Mouse (Mus musculus) midbrain, embryonic 13.5 days (tissue): ENCODE results near the gene Prss33. TPM values are rescaled to one million over a fixed set of nuclear protein-coding genes. Genes with fewer than 3 reads are reported as not detected.
A peak's percentile ranks its signal among the peaks of the same experiment; 100 is the strongest.

Experiments
- ATAC-seq: fragments of 200-750 bp; cut with Nextera tagmentation; 2 replicates; pipeline ENCODE4 v1.8.0; 2017; ENCODE audit warnings: mild to moderate bottlenecking, moderate TSS enrichment, moderate library complexity
- H3K27ac ChIP-seq: fragments of 300-500 bp; sonication (generic); 2 replicates; pipeline ENCODE4 v1.5.1; 2015; ENCODE audit warnings: inconsistent platforms, mild to moderate bottlenecking, moderate library complexity
- H3K27me3 ChIP-seq: fragments of 300-500 bp; sonication (generic); 2 replicates; pipeline ENCODE4 v1.6.1; 2015; ENCODE audit warnings: mild to moderate bottlenecking, inconsistent platforms
- H3K36me3 ChIP-seq: fragments of 300-500 bp; sonication (generic); 2 replicates; pipeline ENCODE4 v1.6.1; 2015; ENCODE audit warnings: mild to moderate bottlenecking, inconsistent platforms
- H3K4me1 ChIP-seq: fragments of 300-500 bp; sonication (generic); replicated peaks from 2 replicates; pipeline ENCODE4 v1.6.1; 2015; ENCODE audit warnings: inconsistent platforms
- H3K4me2 ChIP-seq: fragments of 300-500 bp; sonication (generic); replicated peaks from 2 replicates; pipeline ENCODE4 v1.6.1; 2015; ENCODE audit warnings: moderate library complexity, mild to moderate bottlenecking, inconsistent platforms
- H3K4me3 ChIP-seq: fragments of 300-500 bp; sonication (generic); replicated peaks from 2 replicates; pipeline ENCODE4 v1.5.1; 2015; ENCODE audit warnings: mild to moderate bottlenecking, inconsistent platforms
- H3K9ac ChIP-seq: fragments of 300-500 bp; sonication (generic); replicated peaks from 2 replicates; pipeline ENCODE4 v1.6.1; 2015; ENCODE audit warnings: mild to moderate bottlenecking, inconsistent platforms
- H3K9me3 ChIP-seq: fragments of 300-500 bp; sonication (generic); 2 replicates; pipeline ENCODE4 v1.6.1; 2016; ENCODE audit warnings: mild to moderate bottlenecking, inconsistent platforms
- WGBS: fragments of 180-500 bp; shearing (Covaris S2); methylation state at CpG from one replicate; pipeline ENCODE4 v1.1.7; 2015; 5-methylcytosine and 5-hydroxymethylcytosine counted together
- polyA plus RNA-seq: library from polyadenylated mRNA; unstranded; fragments of >200 nt; fragmentation: Nextera tagmentation; extraction: Ambion mirVana; gene quantifications from 2 replicates; pipeline ENCODE4 v1.2.1, GENCODE M21; 2015

Prss33 gene
- polyA plus RNA-seq, 1 experiment from 2014 or later = 0.30 TPM

DNA sequence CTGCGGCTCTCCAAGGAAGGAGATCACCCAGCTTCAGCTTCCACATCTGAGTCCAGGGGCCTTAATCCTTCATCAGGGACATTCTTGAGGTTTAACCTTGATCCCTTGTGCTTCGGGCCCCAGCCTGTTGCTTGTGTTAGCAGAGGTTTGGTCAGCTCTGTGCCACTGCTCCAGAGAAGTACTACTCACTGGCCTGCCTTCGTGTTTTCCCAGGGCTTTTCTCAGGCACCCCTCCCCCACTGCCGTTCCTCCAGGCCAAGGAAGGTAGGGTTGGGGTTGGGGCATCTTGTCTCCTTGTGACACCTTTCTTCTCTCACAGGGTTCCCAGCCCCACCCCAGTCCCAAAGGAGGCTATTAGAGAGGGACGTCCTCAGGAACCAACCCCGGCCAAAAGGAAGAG lies 13.8 kb downstream of the Prss33 start:
- no peak for ATAC-seq
- no peak overlapping the region for H3K4me3 ChIP-seq
- peaks cover 8% of the 10 kb centered on the region for H3K4me1 ChIP-seq
- no peaks in the 10 kb centered on the region for H3K27me3 ChIP-seq
- WGBS = 83% methylated on average over 6 of the region's 6 CpGs
- H3K36me3 ChIP-seq = peaks cover 99% of the 10 kb centered on the region
- no peak overlapping the region for H3K4me2 ChIP-seq
- H3K27ac ChIP-seq = no peak overlapping the region
- no peak overlapping the region for H3K9ac ChIP-seq
- H3K9me3 ChIP-seq = peaks cover 8% of the 10 kb centered on the region; the same call in 1 of the 2 replicates

DNA sequence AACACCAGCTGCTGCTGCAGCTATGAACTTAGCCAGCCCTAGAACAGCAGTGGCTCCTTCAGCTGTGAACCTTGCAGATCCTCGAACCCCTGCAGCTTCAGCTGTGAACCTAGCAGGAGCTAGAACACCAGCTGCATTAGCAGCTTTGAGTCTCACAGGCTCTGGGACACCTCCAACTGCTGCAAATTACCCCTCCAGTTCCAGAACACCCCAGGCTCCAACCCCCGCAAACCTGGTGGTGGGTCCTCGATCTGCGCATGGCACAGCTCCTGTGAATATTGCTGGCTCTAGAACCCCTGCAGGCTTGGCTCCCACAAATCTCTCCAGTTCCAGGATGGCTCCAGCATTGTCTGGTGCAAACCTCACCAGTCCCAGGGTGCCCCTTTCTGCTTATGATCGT lies 15.1 kb downstream of the Prss33 start:
- no peaks in the 10 kb centered on the region for H3K4me1 ChIP-seq
- WGBS = 98% methylated on average over 5 of the region's 5 CpGs
- H3K4me2 ChIP-seq = no peak overlapping the region
- peaks cover 100% of the 10 kb centered on the region for H3K36me3 ChIP-seq
- H3K9me3 ChIP-seq = peaks cover 8% of the 10 kb centered on the region; the same call in 1 of the 2 replicates
- no peak overlapping the region for H3K9ac ChIP-seq
- no peak for ATAC-seq
- H3K27ac ChIP-seq = no peak overlapping the region
- H3K27me3 ChIP-seq = no peaks in the 10 kb centered on the region
- H3K4me3 ChIP-seq = no peak overlapping the region

DNA sequence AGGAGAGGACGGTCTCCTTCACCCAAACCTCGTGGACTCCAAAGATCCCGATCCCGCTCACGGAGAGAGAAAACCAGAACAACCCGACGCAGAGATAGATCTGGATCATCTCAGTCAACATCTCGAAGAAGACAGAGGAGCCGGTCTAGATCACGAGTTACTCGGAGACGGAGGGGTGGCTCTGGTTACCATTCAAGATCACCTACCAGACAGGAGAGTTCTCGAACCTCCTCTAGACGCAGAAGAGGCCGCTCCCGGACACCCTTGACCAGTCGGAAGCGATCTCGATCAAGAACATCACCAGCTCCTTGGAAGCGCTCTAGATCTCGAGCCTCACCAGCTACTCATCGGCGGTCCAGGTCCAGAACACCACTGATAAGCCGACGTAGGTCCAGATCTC lies 16.6 kb downstream of the Prss33 start:
- Histone ChIP-seq H3K4me2 (no peak overlapping the region), H3K27ac (no peak overlapping the region), H3K9ac (no peak overlapping the region), H3K4me3 (no peak overlapping the region), H3K36me3 (peaks cover 100% of the 10 kb centered on the region), H3K9me3 (peaks cover 8% of the 10 kb centered on the region; the same call in 1 of the 2 replicates), H3K4me1 (no peaks in the 10 kb centered on the region), H3K27me3 (no peaks in the 10 kb centered on the region)
- 98% methylated on average over 25 of the region's 25 CpGs for WGBS
- ATAC-seq = no peak

DNA sequence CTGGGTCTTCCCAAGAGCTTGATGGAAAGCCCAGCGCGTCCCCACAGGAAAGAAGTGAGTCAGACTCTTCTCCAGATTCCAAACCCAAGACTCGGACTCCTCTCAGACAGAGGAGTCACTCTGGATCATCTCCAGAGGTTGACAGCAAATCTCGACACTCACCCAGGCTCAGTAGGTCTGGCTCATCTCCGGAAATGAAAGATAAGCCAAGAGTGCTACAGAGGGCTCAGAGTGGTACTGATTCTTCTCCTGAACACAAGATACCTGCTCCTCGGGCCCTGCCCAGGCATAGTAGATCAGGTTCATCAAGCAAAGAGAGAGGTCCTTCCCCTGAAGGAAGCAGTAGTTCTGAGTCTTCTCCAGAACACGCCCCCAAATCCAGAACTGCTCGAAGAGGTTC lies 17.3 kb downstream of the Prss33 start:
- WGBS = 96% methylated on average over 8 of the region's 8 CpGs
- H3K9me3 ChIP-seq = peaks cover 8% of the 10 kb centered on the region; the same call in 1 of the 2 replicates
- no peak overlapping the region; the same call in 1 of the 2 replicates for H3K4me3 ChIP-seq
- no peak overlapping the region for H3K9ac ChIP-seq
- H3K4me2 ChIP-seq = no peak overlapping the region
- ATAC-seq = no peak
- H3K27me3 ChIP-seq = no peaks in the 10 kb centered on the region
- H3K4me1 ChIP-seq = no peaks in the 10 kb centered on the region
- peaks cover 99% of the 10 kb centered on the region for H3K36me3 ChIP-seq
- no peak overlapping the region for H3K27ac ChIP-seq

DNA sequence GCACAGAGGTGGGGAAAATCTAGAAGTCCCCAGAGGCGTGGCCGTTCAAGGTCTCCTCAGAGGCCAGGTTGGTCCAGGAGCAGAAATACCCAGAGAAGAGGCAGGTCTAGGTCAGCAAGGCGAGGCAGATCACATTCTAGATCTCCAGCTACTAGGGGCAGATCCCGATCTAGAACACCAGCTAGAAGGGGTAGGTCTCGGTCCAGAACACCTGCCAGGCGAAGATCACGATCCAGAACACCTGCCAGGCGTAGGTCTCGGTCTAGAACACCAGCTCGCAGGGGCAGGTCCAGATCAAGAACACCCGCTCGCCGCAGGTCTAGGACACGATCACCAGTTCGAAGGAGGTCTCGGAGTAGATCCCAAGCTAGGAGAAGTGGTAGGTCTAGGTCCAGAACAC lies 20.2 kb downstream of the Prss33 start:
- no peak overlapping the region for H3K4me3 ChIP-seq
- H3K36me3 ChIP-seq = peaks cover 96% of the 10 kb centered on the region
- no peak overlapping the region for H3K4me2 ChIP-seq
- no peak overlapping the region for H3K27ac ChIP-seq
- peaks cover 8% of the 10 kb centered on the region; the same call in 1 of the 2 replicates for H3K9me3 ChIP-seq
- WGBS = over 99% methylated on average over 16 of the region's 16 CpGs
- no peak overlapping the region for H3K9ac ChIP-seq
- no peaks in the 10 kb centered on the region for H3K27me3 ChIP-seq
- no peaks in the 10 kb centered on the region for H3K4me1 ChIP-seq
- no peak for ATAC-seq

DNA sequence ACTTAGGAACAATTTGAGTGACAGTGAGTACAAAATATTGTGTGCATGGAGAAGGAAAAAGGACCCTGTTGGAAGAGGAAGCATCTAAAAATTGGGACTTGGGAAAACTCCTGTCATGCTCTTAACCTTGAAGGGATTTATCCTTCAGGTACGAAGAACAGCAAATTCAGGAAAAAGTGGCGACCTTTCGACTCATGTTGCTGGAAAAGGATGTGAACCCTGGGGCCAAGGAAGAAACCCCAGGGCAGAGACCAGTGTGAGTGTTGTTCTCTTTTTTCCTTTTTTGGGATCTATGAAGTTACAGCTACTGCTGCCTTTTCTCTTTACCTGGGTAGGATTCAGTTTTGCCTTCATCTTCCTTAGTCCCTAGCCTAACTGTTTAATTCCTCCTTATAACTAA lies 27.9 kb downstream of the Prss33 start:
- Histone ChIP-seq H3K27me3 (no peaks in the 10 kb centered on the region), H3K27ac (no peak overlapping the region), H3K9ac (no peak overlapping the region), H3K9me3 (no peaks in the 10 kb centered on the region), H3K36me3 (peaks cover 60% of the 10 kb centered on the region), H3K4me2 (no peak overlapping the region), H3K4me1 (peaks cover 37% of the 10 kb centered on the region), H3K4me3 (no peak overlapping the region)
- WGBS = 96% methylated on average over 3 of the region's 3 CpGs
- ATAC-seq = no peak

DNA sequence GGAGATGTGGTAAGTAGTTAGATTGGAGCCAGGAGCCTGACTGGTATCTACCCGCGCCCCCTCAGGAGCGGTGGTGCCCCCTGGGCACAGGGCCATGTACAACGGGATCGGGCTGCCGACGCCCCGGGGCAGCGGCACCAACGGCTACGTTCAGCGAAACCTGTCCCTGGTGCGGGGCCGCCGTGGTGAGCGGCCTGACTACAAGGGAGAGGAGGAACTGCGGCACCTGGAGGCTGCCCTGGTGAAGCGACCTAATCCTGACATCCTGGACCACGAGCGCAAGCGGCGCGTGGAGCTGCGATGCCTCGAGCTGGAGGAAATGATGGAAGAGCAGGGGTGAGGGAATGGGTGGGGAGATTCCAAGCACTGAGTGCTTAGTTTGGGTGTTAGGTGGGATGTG lies 29.0 kb downstream of the Prss33 start:
- peak overlapping the region; percentile 20 for H3K4me2 ChIP-seq
- ATAC-seq = no peak
- peaks cover 51% of the 10 kb centered on the region for H3K36me3 ChIP-seq
- 90% methylated on average over 25 of the region's 25 CpGs for WGBS
- H3K4me3 ChIP-seq = 0 out of 2 replicates have a peak overlapping the region, but pooled peaks have one; percentile 14
- peak overlapping the region; percentile 30; the same call in 1 of the 2 replicates for H3K27ac ChIP-seq
- peaks cover 37% of the 10 kb centered on the region for H3K4me1 ChIP-seq
- H3K9ac ChIP-seq = no peak overlapping the region
- H3K27me3 ChIP-seq = no peaks in the 10 kb centered on the region
- no peaks in the 10 kb centered on the region for H3K9me3 ChIP-seq

DNA sequence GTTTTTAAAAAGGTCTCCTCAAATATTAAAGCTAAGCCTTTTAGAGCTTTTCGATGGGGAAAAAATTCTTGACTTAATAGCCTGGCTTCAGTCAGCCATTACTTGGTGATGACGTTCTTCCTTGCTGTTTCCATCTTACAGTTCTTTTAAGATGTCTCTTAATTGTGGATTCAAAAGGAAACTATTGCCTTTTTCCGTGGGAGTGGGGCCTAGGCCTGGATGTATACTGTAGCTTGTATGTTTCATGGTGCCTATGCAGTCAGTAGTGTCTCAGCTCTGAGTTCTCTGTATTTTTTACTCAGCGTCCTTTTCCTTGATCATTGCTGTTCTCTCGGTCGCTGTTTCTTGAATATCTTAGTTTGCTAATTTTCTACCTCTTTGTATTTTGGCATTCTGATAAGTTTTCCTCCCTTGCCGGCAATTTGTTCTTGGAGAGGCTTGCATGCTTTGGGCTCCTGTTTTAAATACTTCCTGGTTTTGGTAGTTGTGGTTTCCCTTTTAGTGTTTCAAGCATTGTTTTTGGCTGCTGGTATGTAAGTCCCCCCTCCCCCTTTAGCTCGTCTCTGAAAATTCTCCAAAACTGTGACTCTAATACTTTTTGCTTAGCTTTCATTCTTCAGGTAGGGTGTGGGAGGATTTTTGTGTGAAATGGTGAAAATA lies 31.3 kb downstream of the Prss33 start:
- Histone ChIP-seq H3K27ac (peak overlapping the region; percentile 99; the same call in 1 of the 2 replicates), H3K36me3 (peaks cover 30% of the 10 kb centered on the region), H3K4me3 (peak overlapping the region; percentile 100), H3K27me3 (no peaks in the 10 kb centered on the region), H3K4me2 (peak overlapping the region; percentile 96), H3K9ac (peak overlapping the region; percentile 97), H3K4me1 (peaks cover 37% of the 10 kb centered on the region), H3K9me3 (no peaks in the 10 kb centered on the region)
- 1% methylated on average over 8 of the region's 8 CpGs for WGBS
- no peak for ATAC-seq

DNA sequence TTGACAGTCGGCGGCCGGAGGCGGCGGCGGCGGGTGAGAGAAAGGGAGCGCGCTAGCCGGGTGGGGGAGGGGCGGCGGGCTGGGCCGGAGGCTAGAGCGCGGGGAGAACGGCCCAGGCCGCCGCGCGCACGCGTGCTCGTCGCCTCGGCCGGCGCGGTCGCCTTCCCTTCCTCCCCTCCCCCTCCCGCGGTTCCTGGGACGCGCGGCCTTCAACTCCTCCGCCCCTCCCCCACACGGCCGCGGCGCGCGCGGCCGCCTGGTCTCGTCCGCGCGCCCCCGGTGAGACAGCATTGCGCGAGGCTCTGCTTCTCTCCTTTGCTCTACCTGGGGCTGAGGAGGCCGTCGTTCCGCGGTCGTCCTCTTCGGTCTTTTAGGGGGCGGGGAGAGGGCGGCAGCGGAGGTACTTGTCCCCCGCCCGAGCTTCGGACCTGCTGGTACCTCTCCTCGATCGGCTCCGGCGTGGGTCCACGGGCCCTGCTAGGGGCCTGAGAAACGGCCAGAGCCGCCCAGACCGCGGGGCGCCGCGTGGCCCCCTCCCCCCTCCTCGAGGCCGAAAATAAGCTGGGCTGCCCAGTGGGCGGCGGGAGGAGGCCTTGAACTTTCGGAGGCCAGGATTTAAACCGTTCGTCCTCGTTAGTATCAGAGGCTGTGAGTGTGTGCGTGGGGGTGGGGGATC lies 32.4 kb downstream of the Prss33 start:
- Histone ChIP-seq H3K4me2 (peak overlapping the region; percentile 96), H3K9me3 (no peaks in the 10 kb centered on the region), H3K27me3 (no peaks in the 10 kb centered on the region), H3K36me3 (peaks cover 23% of the 10 kb centered on the region), H3K4me3 (peak overlapping the region; percentile 100), H3K27ac (peak overlapping the region; percentile 99), H3K4me1 (peaks cover 37% of the 10 kb centered on the region), H3K9ac (peak overlapping the region; percentile 97)
- ATAC-seq = peak; percentile 68
- WGBS = 1% methylated on average over 60 of the region's 83 CpGs

DNA sequence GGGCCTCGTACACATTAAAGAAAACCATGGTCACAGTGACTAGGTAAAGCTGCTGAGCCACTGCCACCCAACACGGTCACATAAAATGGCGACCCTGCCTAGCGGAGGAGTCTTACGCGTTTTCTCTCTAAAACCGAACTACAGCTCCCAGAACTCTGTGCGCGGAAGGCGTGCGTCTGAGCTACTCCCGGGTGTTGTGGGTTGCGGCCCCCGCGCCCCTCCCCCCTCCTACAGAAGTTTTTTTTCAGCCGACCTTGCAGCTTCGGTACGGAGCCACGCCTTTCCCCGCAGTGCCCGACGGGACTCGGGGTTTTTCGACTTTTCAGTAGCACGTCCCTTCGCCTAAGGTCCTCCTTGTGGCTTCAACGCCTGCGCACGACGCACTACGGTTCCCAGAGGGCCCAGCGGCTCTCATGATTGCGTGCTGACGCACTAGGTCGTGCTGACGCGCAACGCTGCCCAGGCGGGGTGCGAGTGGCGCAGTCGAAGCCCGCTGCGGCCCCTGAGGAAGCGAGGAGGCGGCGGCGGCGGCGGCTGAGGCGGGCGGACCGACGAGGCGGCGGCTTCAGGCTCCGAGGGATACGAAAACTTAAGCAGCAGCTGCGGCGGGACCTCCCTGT lies 33.0 kb downstream of the Prss33 start:
- peak; percentile 99 for ATAC-seq
- Histone ChIP-seq H3K4me1 (peaks cover 37% of the 10 kb centered on the region), H3K9me3 (no peaks in the 10 kb centered on the region), H3K36me3 (peaks cover 16% of the 10 kb centered on the region), H3K4me3 (peak overlapping the region; percentile 100), H3K9ac (peak overlapping the region; percentile 97), H3K4me2 (peak overlapping the region; percentile 96), H3K27me3 (no peaks in the 10 kb centered on the region), H3K27ac (peak overlapping the region; percentile 99)
- 1% methylated on average over 56 of the region's 60 CpGs for WGBS

DNA sequence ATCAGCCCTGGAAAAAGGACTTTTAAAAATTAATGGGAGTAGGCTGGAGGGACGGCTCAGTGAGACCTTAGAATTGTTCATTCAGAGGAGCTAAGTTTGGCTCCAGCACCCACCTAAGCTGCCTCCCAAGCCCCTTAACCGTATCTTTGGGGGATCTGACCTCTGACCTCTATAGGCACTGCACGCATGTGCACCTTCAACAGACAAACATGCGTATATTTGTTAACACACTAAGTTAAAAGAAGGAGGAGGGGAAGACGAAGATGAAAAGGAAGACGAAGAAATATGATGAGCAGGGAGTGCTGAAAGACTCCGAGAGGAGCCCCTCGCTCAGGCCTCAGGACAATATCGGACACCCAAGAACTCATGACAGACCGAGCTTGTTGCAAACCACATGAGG lies 34.2 kb downstream of the Prss33 start:
- Histone ChIP-seq H3K4me2 (no peak overlapping the region), H3K9me3 (no peaks in the 10 kb centered on the region), H3K9ac (no peak overlapping the region), H3K27me3 (no peaks in the 10 kb centered on the region), H3K27ac (no peak overlapping the region; the same call in 1 of the 2 replicates), H3K36me3 (peaks cover 6% of the 10 kb centered on the region; the same call in 1 of the 2 replicates), H3K4me1 (peaks cover 26% of the 10 kb centered on the region), H3K4me3 (no peak overlapping the region)
- 93% methylated on average over 10 of the region's 10 CpGs for WGBS
- ATAC-seq = no peak

DNA sequence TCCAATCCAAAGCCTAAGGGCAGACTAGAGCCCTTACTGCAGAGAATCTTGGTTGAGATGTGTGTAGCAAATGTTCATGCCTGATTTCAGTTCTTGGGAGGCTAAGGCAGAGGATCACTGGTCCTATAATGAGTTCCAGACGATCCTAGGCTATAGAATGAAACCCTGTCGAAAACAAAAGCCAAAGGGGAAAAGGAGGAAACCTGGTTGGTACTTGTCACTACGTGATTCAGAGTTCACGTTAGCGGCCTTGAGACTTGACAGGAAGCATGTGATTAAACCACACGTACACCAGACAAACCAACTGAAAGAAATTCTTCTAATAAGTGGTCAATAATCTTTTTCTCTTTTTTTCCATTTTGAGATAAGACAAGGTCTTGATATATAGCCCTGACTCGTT lies 38.5 kb downstream of the Prss33 start:
- WGBS = 87% methylated on average over 7 of the region's 7 CpGs
- no peak for ATAC-seq
- Histone ChIP-seq H3K27ac (no peak overlapping the region), H3K9me3 (no peaks in the 10 kb centered on the region), H3K27me3 (no peaks in the 10 kb centered on the region), H3K4me2 (no peak overlapping the region), H3K4me3 (no peak overlapping the region), H3K36me3 (peaks cover 6% of the 10 kb centered on the region; the same call in 1 of the 2 replicates), H3K4me1 (no peaks in the 10 kb centered on the region), H3K9ac (no peak overlapping the region)
